Mouse (Mus musculus) kidney, postnatal 14 days (tissue): ENCODE results near the gene Olfr1290.

Experiments used
- DNase-seq: peaks from one replicate; pipeline ENCODE4 v3.0.0; 2022; ENCODE audit warnings: mixed read lengths

Gene Olfr1290

GRCm38 (mm10) chr2:111493729-111494128 is at the start of gene Olfr1290:
TSS of gene Olfr1290 (minus strand) at chr2:111493829.
- DNase-seq: no peak

DNA sequence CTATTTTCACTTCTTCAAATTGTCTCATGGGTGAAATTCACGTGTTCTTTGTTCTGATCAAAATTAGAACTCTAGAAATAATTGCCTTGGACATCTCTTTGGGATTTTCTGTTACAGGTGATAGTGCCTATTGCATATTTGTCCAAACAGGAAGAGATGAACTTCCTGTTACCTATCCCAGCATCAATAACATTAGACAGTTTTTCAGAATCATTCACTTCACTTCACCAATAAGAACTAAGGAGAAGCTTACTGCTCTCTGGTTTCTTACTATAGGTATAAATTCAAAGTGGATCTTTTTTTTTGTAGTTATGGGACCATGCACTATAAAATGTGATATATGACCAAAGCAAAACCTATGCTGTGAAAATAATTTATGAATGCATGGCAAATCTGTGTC is 46.6 kb upstream of the Olfr1290 start, which contains the start of gene Olfr1294:
TSS of gene Olfr1294 (minus strand) at position 101 of the 400 bp plus-strand sequence.
- no peak for DNase-seq

DNA sequence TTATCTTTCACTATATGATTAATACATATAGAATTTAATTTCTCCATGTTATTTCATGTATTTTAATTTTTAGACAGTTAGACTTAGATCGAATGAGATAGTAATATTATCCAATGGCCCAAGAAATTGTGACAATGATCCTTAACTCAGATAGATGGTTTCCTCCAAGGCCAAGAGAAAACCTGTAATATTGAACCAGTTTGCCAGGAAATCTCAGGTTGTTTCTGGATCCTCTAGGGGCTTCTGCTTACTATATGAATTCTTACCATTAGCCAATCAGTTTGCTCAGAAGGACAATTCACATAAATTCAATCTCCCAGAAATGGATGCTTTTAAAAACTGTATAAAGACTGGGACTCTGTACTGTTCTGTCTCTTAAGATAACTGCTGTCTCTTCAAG is 31.3 kb upstream of the Olfr1290 start, which contains the start of gene Olfr1293-ps:
TSS of gene Olfr1293-ps (plus strand) at position 301 of the 400 bp plus-strand sequence.
- no peak for DNase-seq

DNA sequence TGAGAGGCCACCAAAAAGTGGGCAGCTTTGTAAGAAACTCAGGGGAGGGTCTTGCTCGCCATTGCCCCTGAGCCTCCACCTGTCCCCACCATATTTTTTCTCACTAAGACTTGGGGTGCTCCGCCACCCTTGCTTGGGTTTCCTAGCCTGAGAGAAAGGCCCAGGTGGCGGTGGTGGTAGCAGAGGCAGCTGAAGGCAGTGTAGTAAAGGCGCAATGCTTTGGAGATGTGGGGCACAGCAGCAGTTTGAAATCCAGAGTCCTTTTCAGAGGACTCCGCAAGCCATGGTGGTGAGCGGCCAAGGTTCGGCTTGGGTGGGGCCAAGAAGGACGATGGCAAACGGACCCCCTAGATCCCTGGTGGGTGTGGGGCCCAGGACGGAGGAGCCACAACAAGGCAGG is 23.8 kb upstream of the Olfr1290 start:
- DNase-seq: no peak

- no peak for DNase-seq
Observed at GRCm38 (mm10) chr2:111496880-111497279, 3.3 kb upstream of the Olfr1290 start, which contains the start of gene Olfr1291-ps1. TSS of gene Olfr1291-ps1 (plus strand) at chr2:111497180.

DNA sequence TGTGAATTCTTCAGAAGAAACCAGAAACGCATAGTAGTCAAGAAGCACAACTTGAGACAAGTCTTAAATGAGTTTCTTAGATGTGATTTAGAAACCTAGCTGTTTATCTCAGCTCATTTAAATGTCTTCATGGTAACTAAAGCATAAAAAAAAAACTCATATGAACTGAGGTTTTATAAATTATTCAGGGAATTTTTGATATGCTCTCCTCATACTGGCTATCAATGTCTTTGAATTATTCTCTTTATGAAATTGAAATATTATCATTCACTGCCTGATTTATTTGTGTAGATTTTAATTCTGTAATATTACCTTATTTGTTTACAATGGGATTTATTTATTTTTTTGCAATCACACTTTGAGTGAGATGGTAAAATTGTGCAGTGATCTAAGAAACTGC is 13.1 kb downstream of the Olfr1290 start, which contains the start of gene Olfr1289:
TSS of gene Olfr1289 (plus strand) at position 301 of the 400 bp plus-strand sequence.
- no peak for DNase-seq

- no peak for DNase-seq
Observed at GRCm38 (mm10) chr2:111473801-111474200, 19.8 kb downstream of the Olfr1290 start, which contains the start of gene Olfr1288. TSS of gene Olfr1288 (plus strand) at chr2:111474101.

DNA sequence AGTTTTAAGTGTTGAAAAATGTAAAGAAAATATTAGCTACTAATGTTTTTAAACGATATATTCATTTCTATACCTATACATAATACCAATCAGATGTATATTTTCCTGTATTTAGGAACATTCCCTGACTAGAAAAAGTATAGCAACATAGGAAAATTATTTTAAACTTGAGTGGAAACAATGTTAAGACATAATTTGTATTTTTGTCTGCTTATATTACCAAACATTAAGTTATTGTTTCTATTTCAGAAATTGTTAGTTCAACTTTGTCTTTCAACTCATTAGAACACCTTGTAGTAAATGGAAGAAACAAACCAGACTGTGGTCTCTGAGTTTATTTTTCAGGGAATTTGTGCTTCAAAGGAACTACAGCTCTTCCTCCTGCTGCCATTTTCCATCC is 44.8 kb downstream of the Olfr1290 start, which contains the start of gene Olfr1287:
TSS of gene Olfr1287 (plus strand) at position 301 of the 400 bp plus-strand sequence.
- no peak for DNase-seq
